Mouse (Mus musculus): ENCODE results near the gene Zfp185.

- no peak for TF ChIP-seq CTCF (conservative IDR thresholded peaks at IDR 0.05; ENCODE audit: insufficient read depth, insufficient read length, low read depth, low read length)
- no peak for TF ChIP-seq POLR2A (IDR thresholded peaks at IDR 0.05; ENCODE audit: low read depth, low read length)
Observed at GRCm38 (mm10) chrX:72956486-72956885, 30.7 kb upstream of the Zfp185 start.
